Mouse (Mus musculus): ENCODE data around the gene Wdr1. TPM values are rescaled to one million over a fixed set of nuclear protein-coding genes. Genes with fewer than 3 reads are reported as not detected.

Wdr1 gene
- total RNA-seq, 2 experiments from 2014 or later: 62.8 to 73.4 TPM

- DNase-seq: no peak
Observed at GRCm38 (mm10) chr5:38496491-38497057, 66.4 kb downstream of the Wdr1 start.

- DNase-seq: no peak
Observed at GRCm38 (mm10) chr5:38493890-38494289, 69.1 kb downstream of the Wdr1 start.

GRCm38 (mm10) chr5:38491763-38492162 lies 71.3 kb downstream of the Wdr1 start:
- no peak for DNase-seq

- DNase-seq: no peak
Observed at GRCm38 (mm10) chr5:38489739-38490138, 73.3 kb downstream of the Wdr1 start.

GRCm38 (mm10) chr5:38488673-38489615 lies 74.1 kb downstream of the Wdr1 start:
- no peak for DNase-seq

- no peak for DNase-seq
Observed at GRCm38 (mm10) chr5:38488026-38488425, 75.0 kb downstream of the Wdr1 start.

- DNase-seq: no peak
Observed at GRCm38 (mm10) chr5:38487247-38487646, 75.8 kb downstream of the Wdr1 start.

GRCm38 (mm10) chr5:38485946-38486345 lies 77.1 kb downstream of the Wdr1 start:
- no peak for DNase-seq

GRCm38 (mm10) chr5:38483518-38484110 lies 79.4 kb downstream of the Wdr1 start:
- no peak for DNase-seq

GRCm38 (mm10) chr5:38480822-38481707 lies 82.0 kb downstream of the Wdr1 start:
- DNase-seq: peak; percentile 1

GRCm38 (mm10) chr5:38479908-38480725 lies 82.9 kb downstream of the Wdr1 start:
- DNase-seq: peak; percentile 27

- DNase-seq: peak; percentile 4
Observed at GRCm38 (mm10) chr5:38479545-38479907, 83.5 kb downstream of the Wdr1 start.

GRCm38 (mm10) chr5:38479027-38479426 lies 84.0 kb downstream of the Wdr1 start:
- DNase-seq: peak; percentile 7

GRCm38 (mm10) chr5:38477731-38478445 lies 85.1 kb downstream of the Wdr1 start:
- peak; percentile 4 for DNase-seq

- peak; percentile 7 for DNase-seq
Observed at GRCm38 (mm10) chr5:38476861-38477565, 86.0 kb downstream of the Wdr1 start.

Measured in gastrocnemius, postnatal 25 days (tissue).